Comparison of ENCODE assay signal across 8 mouse cellular contexts in genomic region chr16:42907283-42907701, GRCm38 (mm10). TPM values are rescaled to one million over a fixed set of nuclear protein-coding genes. Genes with fewer than 3 reads are reported as not detected.
A peak's percentile ranks its signal among the peaks of the same experiment; 100 is the strongest.
DNase-seq lines count a peak whose midpoint lies in the region; ATAC-seq and TF ChIP-seq lines count a peak whose summit lies in the region.

No protein-coding gene starts in this region.

- H3K4me2 ChIP-seq in intestine, embryonic 16.5 days (ENCODE audit: low read depth, low read length) = peak overlapping the region; percentile 45

- H3K4me3 ChIP-seq in bone marrow, adult 2 months (replicated peaks; ENCODE audit: control insufficient read depth, low read depth, low read length) = peak overlapping the region; percentile 62
- peak overlapping the region; percentile 39 for H3K4me3 ChIP-seq in intestine, embryonic 16.5 days (ENCODE audit: low read length)

- no peaks in the 10 kb centered on the region; the same call in none of the 2 replicates for H3K4me1 ChIP-seq in bone marrow, adult 2 months (ENCODE audit: control insufficient read depth, insufficient read depth, low read length)
- H3K4me1 ChIP-seq in intestine, embryonic 16.5 days (ENCODE audit: control insufficient read depth, insufficient read depth, low read length) = peaks cover 3% of the 10 kb centered on the region; the same call in 1 of the 2 replicates

- TF ChIP-seq POLR2A in bone marrow, adult 2 months (IDR thresholded peaks at IDR 0.05; ENCODE audit: borderline replicate concordance, control insufficient read depth, low read depth, low read length) = no peak

- no peaks in the 10 kb centered on the region for H3K27me3 ChIP-seq in intestine, embryonic 16.5 days (replicated peaks; ENCODE audit: control insufficient read depth, insufficient read depth, low read length)

- intact Hi-C loops in gastrocnemius, postnatal 14 days (cut with DNase I; ENCODE audit: low total_unique reads) = no loop called here
- intact Hi-C loops in left cerebral cortex, postnatal 10 days (cut with DNase I) = no loop called here

- peak; percentile 21 for DNase-seq in embryo, embryonic 10.5 days (ENCODE audit: low spot score)
- no peak for DNase-seq in embryo, embryonic 9.5 days (ENCODE audit: extremely low spot score)
- peak; percentile 6 for DNase-seq in gastrocnemius, postnatal 14 days
- peak; percentile 38 to 69 for DNase-seq in lung, adult 18-20 months
- no peak for DNase-seq in left cerebral cortex, postnatal 10 days (ENCODE audit: extremely low spot score in 1 of 2, low spot score in 2 of 2)

- peak; percentile 77 for ATAC-seq in intestine, embryonic 16.5 days
- ATAC-seq in neutrophil, adult 5-6 weeks (ENCODE audit: extremely low read depth, insufficient number of reproducible peaks, low FRiP score, poor library complexity, severe bottlenecking) = peak; percentile 80

- under 1% methylated on average over 4 of the region's 4 CpGs for WGBS in bone marrow, adult 2 months
- WGBS in intestine, embryonic 16.5 days = 24% methylated on average over 4 of the region's 4 CpGs

- no peaks in the 10 kb centered on the region for H3K9me3 ChIP-seq in intestine, embryonic 16.5 days (ENCODE audit: control insufficient read depth, low read length)

- peak overlapping the region; percentile 45; the same call in 1 of the 2 replicates for H3K27ac ChIP-seq in bone marrow, adult 2 months (ENCODE audit: control insufficient read depth, insufficient read depth, low read depth, low read length, poor library complexity)
- peak overlapping the region; percentile 77 for H3K27ac ChIP-seq in intestine, embryonic 16.5 days (ENCODE audit: low read length)

- H3K36me3 ChIP-seq in intestine, embryonic 16.5 days (ENCODE audit: control insufficient read depth, insufficient read depth, low read length) = no peaks in the 10 kb centered on the region

- TF ChIP-seq CTCF in bone marrow, adult 2 months (IDR thresholded peaks at IDR 0.05; ENCODE audit: control insufficient read depth, insufficient read depth, low read length) = no peak

- peak overlapping the region; percentile 67 for H3K9ac ChIP-seq in intestine, embryonic 16.5 days (ENCODE audit: low read depth, low read length)

RNA-seq across cellular contexts. Expression of gene Zbtb20, which starts 31.6 kb away (rescaled TPM):
- 7.7 and 11.2 TPM in 2 replicates for polyA plus RNA-seq in bone marrow, adult 2 months (2011; ENCODE audit: insufficient read depth, insufficient read length, low replicate concordance, missing spikeins)
- 100 to 1,000 TPM; 103 to 113 TPM for total RNA-seq in gastrocnemius, postnatal 14 days (2021)
- 16.1 and 18.4 TPM in 2 replicates for polyA plus RNA-seq in intestine, embryonic 16.5 days (2015; fragmentation: Nextera tagmentation; extraction: Ambion mirVana)
- 37.9 and 46.6 TPM in 2 replicates for total RNA-seq in neutrophil, adult 5-6 weeks (2017)
- 10 to 100 TPM; 41.7 to 50.4 TPM for total RNA-seq in left cerebral cortex, postnatal 10 days (2021)

Comparison
In these comparisons a context has a peak if more than half of its experiments do, and no peak if none do; other contexts are left out.
1. DNase-seq: peak in embryo, embryonic 10.5 days (single experiment), gastrocnemius, postnatal 14 days (single experiment) and lung, adult 18-20 months (2 of 2); none in embryo, embryonic 9.5 days (single experiment) and left cerebral cortex, postnatal 10 days (0 of 2).